Mouse (Mus musculus) MEL (cell line): Measurements from ENCODE around the gene Bmp7.

Experiments used
- CTCF ChIP-seq, 3 experiments: IDR thresholded peaks in 2 of 3; conservative IDR thresholded peaks in 1 of 3; 2 replicates each; pipeline ENCODE4 v1.5.1; 2011 to 2012; ENCODE audit warnings: low read length in 3 of 3, low read depth in 2 of 3, mild to moderate bottlenecking in 2 of 3, improper control_type of control experiment in 1 of 3, inconsistent platforms in 1 of 3, mixed read lengths in 1 of 3, moderate library complexity in 1 of 3; ENCODE audit not compliant: control insufficient read depth in 1 of 3, insufficient read depth in 1 of 3, poor library complexity in 1 of 3, severe bottlenecking in 1 of 3
- E2F4 ChIP-seq: IDR thresholded peaks from 2 replicates; pipeline ENCODE4 v1.6.1; 2011; ENCODE audit warnings: low read depth, low read length, improper control_type of control experiment, borderline replicate concordance
- JUND ChIP-seq: IDR thresholded peaks from 2 replicates; pipeline ENCODE4 v1.6.1; 2011; ENCODE audit warnings: low read depth, mild to moderate bottlenecking, improper control_type of control experiment, low read length
- MAX ChIP-seq: IDR thresholded peaks from 2 replicates; pipeline ENCODE4 v1.6.1; 2011; ENCODE audit warnings: low read length, improper control_type of control experiment
- MAZ ChIP-seq: IDR thresholded peaks from 2 replicates; pipeline ENCODE4 v1.6.1; 2012; ENCODE audit warnings: low read depth, mild to moderate bottlenecking, inconsistent platforms, low read length, improper control_type of control experiment
- MXI1 ChIP-seq: IDR thresholded peaks from 2 replicates; pipeline ENCODE4 v1.6.1; 2011; ENCODE audit warnings: mild to moderate bottlenecking, low read depth, low read length, improper control_type of control experiment
- POLR2A ChIP-seq, 2 experiments: IDR thresholded peaks; 2 replicates each; pipeline ENCODE4 v1.6.1; 2011 to 2012; ENCODE audit warnings: low read length in 2 of 2, mild to moderate bottlenecking in 2 of 2, control low read depth in 1 of 2, improper control_type of control experiment in 1 of 2, low read depth in 1 of 2, moderate library complexity in 1 of 2; ENCODE audit not compliant: control insufficient read depth in 1 of 2, insufficient read depth in 1 of 2, poor library complexity in 1 of 2
- RCOR1 ChIP-seq: IDR thresholded peaks from 2 replicates; pipeline ENCODE4 v1.6.1; 2012; ENCODE audit warnings: low read depth, mild to moderate bottlenecking, inconsistent platforms, low read length, improper control_type of control experiment
- SMC3 ChIP-seq: IDR thresholded peaks from 2 replicates; pipeline ENCODE4 v1.6.1; 2011; ENCODE audit warnings: low read depth, low read length, improper control_type of control experiment
- TAL1 ChIP-seq: IDR thresholded peaks from 2 replicates; pipeline ENCODE4 v1.6.1; 2012; ENCODE audit warnings: mild to moderate bottlenecking, inconsistent platforms, low read length, moderate library complexity, mixed read lengths
- ZC3H11A ChIP-seq: IDR thresholded peaks from 2 replicates; pipeline ENCODE4 v1.6.1; 2012; ENCODE audit warnings: low read depth, mild to moderate bottlenecking, inconsistent platforms, low read length, improper control_type of control experiment
- ZMIZ1 ChIP-seq: IDR thresholded peaks from 2 replicates; pipeline ENCODE4 v1.6.1; 2012; ENCODE audit warnings: low read depth, mild to moderate bottlenecking, inconsistent platforms, low read length, improper control_type of control experiment, moderate library complexity
- ZNF384 ChIP-seq: IDR thresholded peaks from 2 replicates; pipeline ENCODE4 v1.6.1; 2012; ENCODE audit warnings: low read depth, mild to moderate bottlenecking, inconsistent platforms, low read length, improper control_type of control experiment

DNA sequence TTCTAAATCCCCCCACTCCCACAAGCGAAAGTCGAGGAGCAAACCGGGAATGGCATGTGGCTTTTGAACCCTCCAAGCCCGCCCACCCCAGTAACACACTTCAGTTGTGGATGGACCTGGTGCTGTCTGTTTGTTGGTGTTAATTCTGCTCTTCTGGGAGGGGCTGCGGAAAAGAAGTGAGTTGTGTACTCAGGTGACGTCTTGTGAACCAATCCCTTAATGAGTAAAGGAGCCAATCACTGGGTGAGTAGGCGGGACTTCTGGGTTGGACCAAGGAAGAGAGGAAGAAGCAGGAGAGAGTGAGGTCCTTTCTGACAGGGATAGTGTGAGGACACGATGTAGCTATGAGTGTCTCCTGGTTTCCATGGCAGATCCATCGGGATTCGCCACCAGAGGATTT, 83.1 kb downstream of the Bmp7 start:
- TF ChIP-seq POLR2A (IDR thresholded peaks at IDR 0.05; ENCODE audit: control insufficient read depth in 1 of 2, insufficient read depth in 1 of 2, low read depth in 1 of 2, low read length in 2 of 2, poor library complexity in 1 of 2) = no peak
- no peak for TF ChIP-seq ZMIZ1
- no peak for TF ChIP-seq CTCF (IDR thresholded peaks at IDR 0.05 in 2 of 3, conservative IDR thresholded peaks at IDR 0.05 in 1 of 3; ENCODE audit: control insufficient read depth in 1 of 3, insufficient read depth in 1 of 3, low read depth in 2 of 3, low read length in 3 of 3, poor library complexity in 1 of 3, severe bottlenecking in 1 of 3)
- TF ChIP-seq ZC3H11A = no peak
- TF ChIP-seq E2F4 = no peak
- no peak for TF ChIP-seq ZNF384
- no peak for TF ChIP-seq SMC3
- no peak for TF ChIP-seq RCOR1
- no peak for TF ChIP-seq MXI1
- no peak for TF ChIP-seq JUND
- no peak for TF ChIP-seq MAX
- no peak for TF ChIP-seq TAL1
- TF ChIP-seq MAZ = no peak
